Mouse (Mus musculus) spleen, adult 2 months (tissue): ENCODE data around the gene Slc30a10.

Experiments used
- CTCF ChIP-seq: fragments of 200-500 bp; IDR thresholded peaks from 2 replicates; pipeline ENCODE4 v1.5.1; 2011; ENCODE audit warnings: mild to moderate bottlenecking, inconsistent platforms; ENCODE audit not compliant: insufficient read depth, insufficient read length, insufficient replicate concordance; ENCODE audit errors: extremely low read depth
- POLR2A ChIP-seq: fragments of 200-500 bp; IDR thresholded peaks from 2 replicates; pipeline ENCODE4 v1.6.1; 2011; ENCODE audit warnings: low read depth, low read length, inconsistent platforms

- TF ChIP-seq CTCF = no peak
- TF ChIP-seq POLR2A = no peak
These were observed 28.1 kb downstream of the Slc30a10 start for GRCm38 (mm10) chr1:185482762-185483161.
